Mouse (Mus musculus): ENCODE results near the gene Ino80b. TPM values are rescaled to one million over a fixed set of nuclear protein-coding genes. Genes with fewer than 3 reads are reported as not detected.
A peak's percentile ranks its signal among the peaks of the same experiment; 100 is the strongest.

The Ino80b gene
- total RNA-seq, 1 experiment from 2014 or later = 52.8 TPM

DNA sequence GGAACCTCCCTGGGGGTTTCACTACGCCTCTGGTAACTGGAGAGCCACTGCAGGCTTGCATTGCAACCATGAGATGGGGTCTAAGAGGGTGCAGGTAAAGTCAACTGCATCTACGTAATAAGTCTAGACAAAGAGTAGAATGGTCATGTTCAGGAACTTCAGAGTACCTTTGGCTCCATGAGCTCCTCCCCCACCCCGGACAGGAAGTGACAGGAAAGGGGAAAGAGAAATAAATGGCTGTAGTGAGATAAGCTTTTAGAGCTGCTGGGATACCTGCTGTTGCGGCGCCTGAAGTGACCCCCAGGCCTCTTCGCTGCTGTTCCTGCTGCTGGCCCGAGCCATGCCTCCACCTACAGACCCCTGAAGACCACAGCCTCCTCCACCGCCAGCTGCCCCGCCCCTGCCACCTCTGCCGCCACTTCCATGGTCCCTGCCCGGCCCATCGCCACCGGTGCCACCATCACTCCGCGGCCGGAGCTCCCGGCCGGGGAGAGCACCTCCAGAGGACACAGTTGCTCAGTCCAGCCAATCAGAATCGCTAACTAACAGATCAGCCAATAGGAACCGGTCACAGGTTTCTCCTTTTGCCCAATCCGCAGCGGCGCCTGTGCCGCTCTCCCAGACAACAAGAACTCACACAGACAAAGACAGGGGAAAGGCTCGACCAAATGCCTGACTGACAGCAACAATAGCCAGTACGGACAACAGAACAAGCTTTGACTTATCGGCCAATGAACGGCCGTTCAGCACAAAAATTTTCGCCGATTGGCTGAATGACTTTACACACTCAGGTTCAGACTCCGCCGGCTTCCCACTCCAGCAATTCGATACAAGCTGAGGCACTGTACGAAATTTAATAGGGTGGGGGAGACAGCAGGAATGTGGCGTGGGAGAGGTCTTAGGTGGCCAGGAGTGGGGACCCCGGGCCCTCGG lies 4.0 kb downstream of the Ino80b start, which contains the start of gene Wbp1:
Wbp1 (minus strand) TSS at position 630 of the 933 bp plus-strand sequence.
- ATAC-seq (ENCODE audit: extremely low read depth, insufficient number of reproducible peaks, low FRiP score, poor library complexity, severe bottlenecking) = peak; percentile 93

- ATAC-seq (ENCODE audit: extremely low read depth, insufficient number of reproducible peaks, low FRiP score, poor library complexity, severe bottlenecking) = no peak
Measured at GRCm38 (mm10) chr6:83119734-83120051, 5.5 kb downstream of the Ino80b start.

DNA sequence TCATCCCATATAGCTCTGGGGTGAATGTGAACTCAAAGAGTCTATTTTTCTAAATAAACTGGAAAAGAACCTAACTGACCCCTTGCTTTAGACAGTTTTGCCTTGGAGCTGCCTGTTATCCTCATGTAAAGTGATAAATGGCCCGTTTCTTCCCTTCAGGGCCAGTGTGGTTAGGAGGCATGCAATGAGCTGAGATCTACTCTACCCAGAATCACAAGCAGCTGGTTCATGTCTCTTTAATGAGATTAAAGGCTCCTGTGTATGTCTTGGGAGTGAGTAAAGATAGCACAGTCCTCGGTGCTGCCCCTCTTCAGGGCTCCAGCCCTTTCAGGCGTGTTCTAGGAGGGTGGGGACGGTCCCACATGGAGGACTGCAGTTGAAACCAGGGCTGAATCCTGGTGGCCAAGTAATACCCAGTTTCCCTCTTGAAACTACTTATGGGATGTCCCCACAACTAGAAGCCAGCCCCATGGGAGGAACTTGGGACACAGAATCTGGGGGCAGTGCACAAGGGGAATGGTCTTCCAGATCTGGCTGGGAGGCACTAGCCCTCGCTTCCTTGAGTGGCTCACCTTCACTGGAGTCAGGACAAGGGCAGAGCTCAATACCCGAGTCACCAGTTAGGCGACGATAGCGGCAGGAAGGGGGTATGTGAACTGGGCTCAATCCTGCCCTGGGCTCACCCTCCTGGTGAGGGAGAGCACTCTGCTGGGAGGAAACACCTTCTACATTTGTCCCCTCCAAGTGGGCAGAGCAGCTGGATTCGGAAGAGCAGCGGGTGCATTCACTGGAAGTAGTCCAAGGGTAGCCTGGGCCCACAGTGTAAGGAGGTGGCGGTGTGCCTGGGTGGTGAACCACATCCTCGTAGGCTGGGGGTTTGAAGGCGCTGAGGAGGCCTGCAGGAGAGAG lies 6.2 kb downstream of the Ino80b start:
- ATAC-seq (ENCODE audit: extremely low read depth, insufficient number of reproducible peaks, low FRiP score, poor library complexity, severe bottlenecking) = no peak

- ATAC-seq (ENCODE audit: extremely low read depth, insufficient number of reproducible peaks, low FRiP score, poor library complexity, severe bottlenecking) = no peak
Measured at GRCm38 (mm10) chr6:83118369-83118768, 6.9 kb downstream of the Ino80b start.

GRCm38 (mm10) chr6:83117616-83118015 lies 7.6 kb downstream of the Ino80b start:
- no peak for ATAC-seq (ENCODE audit: extremely low read depth, insufficient number of reproducible peaks, low FRiP score, poor library complexity, severe bottlenecking)

- ATAC-seq (ENCODE audit: extremely low read depth, insufficient number of reproducible peaks, low FRiP score, poor library complexity, severe bottlenecking) = no peak
Measured at GRCm38 (mm10) chr6:83117165-83117438, 8.1 kb downstream of the Ino80b start.

- ATAC-seq (ENCODE audit: extremely low read depth, insufficient number of reproducible peaks, low FRiP score, poor library complexity, severe bottlenecking) = no peak
Measured at GRCm38 (mm10) chr6:83116373-83117164, 8.7 kb downstream of the Ino80b start.

- no peak for ATAC-seq (ENCODE audit: extremely low read depth, insufficient number of reproducible peaks, low FRiP score, poor library complexity, severe bottlenecking)
Measured at GRCm38 (mm10) chr6:83115682-83116372, 9.4 kb downstream of the Ino80b start.

- ATAC-seq (ENCODE audit: extremely low read depth, insufficient number of reproducible peaks, low FRiP score, poor library complexity, severe bottlenecking) = peak; percentile 88
Measured at GRCm38 (mm10) chr6:83115011-83115671, 10.1 kb downstream of the Ino80b start, which contains the start of gene Mogs. TSS of gene Mogs (plus strand) at chr6:83115496.

DNA sequence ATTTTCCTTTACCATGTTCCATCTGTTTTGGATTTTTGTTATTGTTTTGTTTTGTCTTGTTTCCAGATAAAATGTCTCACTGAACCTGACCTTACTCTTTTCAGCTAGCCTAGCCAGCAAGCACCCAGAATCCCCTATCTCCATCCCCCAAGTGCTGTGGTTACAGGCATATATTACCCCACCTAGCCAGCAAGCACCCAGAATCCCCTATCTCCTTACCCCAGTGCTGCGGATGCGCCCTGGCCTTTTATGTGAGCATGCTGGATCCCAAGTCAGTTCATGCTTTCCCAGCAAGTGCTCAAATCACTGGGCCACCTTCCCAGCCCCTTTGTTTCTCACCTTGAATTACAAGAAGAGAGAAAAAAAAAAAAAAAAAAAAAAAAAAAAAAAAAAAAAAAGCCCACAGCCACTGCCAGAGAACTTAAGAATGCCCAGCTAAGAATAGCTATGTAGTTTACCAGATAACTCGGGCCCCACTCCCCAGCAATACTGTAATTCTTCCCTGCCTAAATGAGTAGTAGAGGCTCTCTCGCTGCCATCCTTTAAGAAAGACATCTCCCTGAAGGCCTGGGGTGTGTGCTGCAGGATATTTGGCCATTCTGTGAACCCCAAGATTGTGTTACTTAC lies 13.6 kb downstream of the Ino80b start:
- ATAC-seq (ENCODE audit: extremely low read depth, insufficient number of reproducible peaks, low FRiP score, poor library complexity, severe bottlenecking) = no peak

GRCm38 (mm10) chr6:83108762-83109668 lies 16.2 kb downstream of the Ino80b start, which contains the start of gene Mrpl53:
TSS of gene Mrpl53 (plus strand) at chr6:83109040.
- peak; percentile 74 for ATAC-seq (ENCODE audit: extremely low read depth, insufficient number of reproducible peaks, low FRiP score, poor library complexity, severe bottlenecking)

- ATAC-seq (ENCODE audit: extremely low read depth, insufficient number of reproducible peaks, low FRiP score, poor library complexity, severe bottlenecking) = peak; percentile 80
Measured at GRCm38 (mm10) chr6:83107566-83108400, 17.4 kb downstream of the Ino80b start.

DNA sequence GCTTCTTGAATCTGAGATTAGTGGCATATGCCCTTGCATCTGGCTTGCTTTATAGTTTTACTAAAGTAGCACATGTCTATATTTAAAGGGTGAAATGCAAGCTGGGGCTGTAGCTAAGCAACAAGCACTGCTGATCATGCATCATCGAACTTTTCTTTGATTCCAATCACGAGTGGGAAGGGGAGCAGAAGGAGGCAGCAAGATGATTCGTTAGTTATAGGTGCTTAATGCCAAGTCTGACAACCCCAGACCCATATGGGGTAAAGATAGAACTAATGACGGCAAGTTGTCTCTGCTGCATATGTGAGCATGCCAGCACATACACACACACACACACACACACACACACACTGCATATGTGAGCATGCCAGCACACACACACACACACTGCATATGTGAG lies 21.1 kb downstream of the Ino80b start:
- no peak for ATAC-seq (ENCODE audit: extremely low read depth, insufficient number of reproducible peaks, low FRiP score, poor library complexity, severe bottlenecking)

GRCm38 (mm10) chr6:83103130-83103650 lies 22.0 kb downstream of the Ino80b start:
- ATAC-seq (ENCODE audit: extremely low read depth, insufficient number of reproducible peaks, low FRiP score, poor library complexity, severe bottlenecking) = no peak

GRCm38 (mm10) chr6:83101688-83102556 lies 23.3 kb downstream of the Ino80b start:
- peak; percentile 45; the same call in 1 of the 2 replicates for ATAC-seq (ENCODE audit: extremely low read depth, insufficient number of reproducible peaks, low FRiP score, poor library complexity, severe bottlenecking)
